Mouse (Mus musculus): ENCODE data around the gene Bmpr2.

Gene Bmpr2

DNA sequence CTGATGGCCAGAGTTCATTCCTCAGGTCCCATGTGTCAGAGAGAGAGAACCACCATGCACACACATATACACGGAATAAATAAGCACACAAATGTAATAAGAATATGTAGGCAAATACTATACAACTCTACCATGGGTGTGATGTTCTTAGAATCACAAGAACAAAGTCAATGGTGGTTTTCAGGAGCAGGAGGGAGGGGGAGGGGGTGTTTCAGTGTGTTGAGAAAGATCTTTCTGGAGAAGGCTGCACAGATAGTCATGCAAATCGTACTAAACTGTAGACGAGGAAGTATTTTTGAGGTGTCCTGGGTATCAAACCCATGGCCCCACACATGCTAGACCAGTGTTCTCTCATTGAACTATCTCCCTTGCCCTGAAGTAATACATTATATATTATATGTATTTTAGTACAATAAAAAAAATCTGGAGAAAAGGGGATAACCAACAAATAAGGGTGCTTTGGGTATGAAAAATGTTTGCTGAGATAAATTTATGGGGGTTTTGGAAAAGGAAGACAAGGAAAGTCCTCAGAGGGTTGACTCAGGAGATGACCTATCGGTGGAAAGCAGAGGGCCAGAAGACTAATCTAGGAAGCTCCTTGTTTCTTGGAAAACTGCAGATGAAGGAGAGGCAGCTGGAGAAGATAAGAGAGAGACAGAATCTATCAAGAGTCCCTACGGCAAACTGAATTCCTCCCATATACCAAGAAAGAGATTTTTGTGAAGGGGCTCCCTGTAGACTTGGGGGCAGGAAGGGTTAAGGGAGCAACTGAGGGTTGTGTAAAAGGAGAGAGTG, 138.1 kb downstream of the Bmpr2 start:
- no peak for DNase-seq (ENCODE audit: low spot score)

DNA sequence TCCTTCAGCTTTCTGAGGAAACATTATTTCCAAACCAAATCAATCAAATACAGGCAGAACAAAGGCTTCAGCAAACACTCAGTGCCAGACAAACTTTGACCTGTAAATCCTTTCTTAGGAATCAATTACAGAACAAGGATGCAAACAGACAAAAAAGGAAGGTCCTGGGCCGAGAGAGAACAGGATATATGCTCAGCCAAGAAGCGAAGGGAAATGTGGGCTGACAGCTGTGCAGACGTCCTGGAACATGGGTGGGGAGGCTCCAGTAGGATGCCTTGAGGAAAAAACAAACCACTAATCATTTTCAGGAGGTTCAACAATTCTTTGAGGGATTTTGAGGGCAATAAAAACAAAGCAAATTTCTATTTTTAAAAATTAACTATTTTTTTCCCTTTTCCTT, 139.4 kb downstream of the Bmpr2 start:
- no peak for DNase-seq (ENCODE audit: low spot score)

- no peak for DNase-seq (ENCODE audit: low spot score)
Measured at GRCm38 (mm10) chr1:59904630-59905295, 141.6 kb downstream of the Bmpr2 start.

- DNase-seq (ENCODE audit: low spot score) = no peak
Measured at GRCm38 (mm10) chr1:59905916-59906315, 142.7 kb downstream of the Bmpr2 start.

GRCm38 (mm10) chr1:59906819-59907521, 143.8 kb downstream of the Bmpr2 start:
- DNase-seq (ENCODE audit: low spot score) = no peak

- DNase-seq (ENCODE audit: low spot score) = no peak
Measured at GRCm38 (mm10) chr1:59907700-59908099, 144.5 kb downstream of the Bmpr2 start.

GRCm38 (mm10) chr1:59910941-59911340, 147.7 kb downstream of the Bmpr2 start:
- DNase-seq (ENCODE audit: low spot score) = no peak

DNA sequence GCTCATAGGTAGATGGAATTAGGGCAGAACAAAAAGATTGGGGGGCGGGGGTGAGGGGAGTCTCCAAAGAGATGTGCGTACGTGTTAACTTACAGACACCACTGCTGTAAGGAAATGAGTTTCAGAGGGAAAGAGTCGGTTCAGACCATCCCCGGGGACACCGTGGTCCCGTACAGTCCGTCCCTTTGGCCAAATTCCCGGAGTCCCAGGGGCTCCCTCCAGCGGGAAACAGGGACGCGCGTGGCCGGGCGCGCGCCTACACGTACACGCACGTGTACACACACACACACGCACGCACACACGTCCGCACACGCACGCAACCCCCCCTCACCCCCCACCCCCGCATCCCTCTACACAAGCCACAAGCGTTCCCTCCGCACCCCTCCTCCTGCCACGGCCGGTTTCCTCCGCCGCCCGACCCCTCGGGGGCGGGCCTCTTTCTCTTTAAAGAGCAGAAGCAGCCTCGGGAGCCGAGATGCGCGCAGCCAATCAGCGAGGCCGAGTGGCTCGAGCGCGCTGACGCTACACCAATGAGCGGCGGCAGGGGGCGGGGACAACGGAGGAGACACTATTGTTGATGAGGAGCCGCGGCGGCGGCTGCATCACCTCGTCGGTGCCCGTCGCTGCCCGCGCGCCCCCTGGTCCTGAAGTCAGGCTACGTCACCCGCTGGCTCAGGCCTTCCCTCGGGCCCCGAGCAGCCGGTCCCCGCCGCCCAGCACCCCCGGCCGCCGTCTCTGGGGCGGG, 149.4 kb downstream of the Bmpr2 start, which contains the start of gene Fam117b:
Gene Fam117b, plus strand, starts transcription at position 594 of the 745 bp plus-strand sequence.
- peak; percentile 98 for DNase-seq (ENCODE audit: low spot score)

DNA sequence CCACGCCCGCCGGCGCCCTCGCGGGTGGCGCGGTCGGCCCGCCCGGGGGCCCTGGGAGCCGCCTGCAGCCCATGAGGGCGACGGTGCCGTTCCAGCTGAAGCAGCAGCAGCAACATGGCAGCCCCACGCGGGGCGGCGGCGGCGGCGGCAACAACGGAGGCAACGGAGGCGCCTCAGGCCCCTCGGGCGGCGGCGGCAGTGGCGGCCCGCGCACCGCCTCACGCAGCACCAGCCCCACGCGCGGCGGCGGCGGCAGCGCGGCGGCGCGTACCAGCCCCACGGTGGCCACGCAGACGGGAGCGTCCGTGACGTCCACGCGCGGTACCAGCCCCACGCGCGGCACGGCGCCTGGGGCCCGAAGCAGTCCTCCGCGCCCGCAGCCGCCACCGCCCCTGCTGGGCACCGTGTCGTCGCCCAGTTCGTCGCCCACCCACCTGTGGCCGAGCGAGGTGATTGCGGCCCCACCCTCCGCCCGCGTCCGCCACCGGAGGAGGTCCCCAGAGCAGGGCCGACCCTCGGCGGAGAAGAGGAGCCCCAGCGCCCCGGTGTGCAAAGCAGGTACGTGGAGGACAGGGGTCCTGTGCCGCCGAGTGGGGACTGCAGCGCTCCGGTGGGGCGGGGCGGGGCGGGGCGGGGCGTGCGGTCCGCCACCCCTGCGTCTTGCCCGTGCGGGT, 150.1 kb downstream of the Bmpr2 start:
- peak; percentile 30 for DNase-seq (ENCODE audit: low spot score)

DNA sequence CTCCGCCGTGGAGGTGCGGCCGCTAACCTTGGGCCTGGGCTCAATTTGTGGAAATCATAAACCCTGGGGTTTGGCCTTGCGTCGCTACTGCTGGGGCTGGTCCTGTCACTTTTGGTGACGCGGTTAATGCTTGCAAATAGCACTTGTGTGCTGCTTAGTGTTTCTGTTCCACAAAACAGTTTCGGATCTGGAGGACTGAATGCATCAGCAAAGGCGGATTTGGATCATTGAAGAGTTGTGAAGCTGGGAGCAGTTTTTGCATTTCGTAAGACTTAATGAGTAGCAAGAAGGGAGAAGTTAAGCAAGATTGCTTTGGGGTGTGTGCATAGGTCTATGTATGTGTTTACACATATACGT, 150.6 kb downstream of the Bmpr2 start:
- DNase-seq (ENCODE audit: low spot score) = peak; percentile 38

GRCm38 (mm10) chr1:59914799-59915198, 151.6 kb downstream of the Bmpr2 start:
- DNase-seq (ENCODE audit: low spot score) = peak; percentile 9

GRCm38 (mm10) chr1:59915843-59916610, 152.8 kb downstream of the Bmpr2 start:
- peak; percentile 58 for DNase-seq (ENCODE audit: low spot score)

- DNase-seq (ENCODE audit: low spot score) = no peak
Measured at GRCm38 (mm10) chr1:59917401-59917800, 154.2 kb downstream of the Bmpr2 start.

DNA sequence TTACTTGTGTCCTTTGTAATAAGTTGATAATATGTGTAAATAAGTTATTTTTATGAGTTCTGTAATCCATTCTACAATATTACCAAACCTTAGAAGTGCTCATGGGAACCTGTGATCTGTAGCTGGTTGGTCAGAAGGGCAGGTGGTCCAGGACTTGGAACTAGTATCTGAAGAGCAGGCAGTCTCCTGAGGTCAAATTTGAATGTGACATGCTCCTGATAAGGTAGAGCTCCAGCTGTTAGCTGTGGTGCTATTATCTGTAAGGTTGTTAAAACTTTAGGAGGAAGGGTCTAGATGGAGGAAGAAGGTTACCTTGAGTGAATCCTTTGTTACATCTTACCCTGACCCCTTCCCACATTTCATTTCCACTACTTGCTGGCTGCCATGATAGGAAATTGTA, 154.9 kb downstream of the Bmpr2 start:
- DNase-seq (ENCODE audit: low spot score) = no peak

- DNase-seq (ENCODE audit: low spot score) = no peak
Measured at GRCm38 (mm10) chr1:59923201-59923600, 160.0 kb downstream of the Bmpr2 start.

DNA sequence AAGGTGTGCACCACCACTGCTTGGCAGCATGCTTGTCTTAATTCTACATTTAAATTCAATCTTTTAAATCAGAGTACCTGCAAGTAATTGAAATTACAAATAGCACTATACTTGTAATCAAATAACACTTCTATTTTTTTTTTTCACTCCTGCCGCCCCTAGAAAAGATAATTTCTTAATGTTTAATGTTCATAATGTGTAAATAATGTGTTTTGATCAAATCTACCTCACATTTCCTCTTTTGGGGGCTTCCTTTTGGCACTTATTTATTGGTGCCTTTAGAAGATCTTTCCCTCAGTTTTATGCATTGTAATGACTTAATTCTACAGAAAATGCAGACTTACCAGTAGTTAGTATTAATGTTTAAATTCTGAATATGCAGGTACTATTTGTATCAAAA, 160.5 kb downstream of the Bmpr2 start:
- no peak for DNase-seq (ENCODE audit: low spot score)

GRCm38 (mm10) chr1:59924411-59924810, 161.2 kb downstream of the Bmpr2 start:
- no peak for DNase-seq (ENCODE audit: low spot score)

DNA sequence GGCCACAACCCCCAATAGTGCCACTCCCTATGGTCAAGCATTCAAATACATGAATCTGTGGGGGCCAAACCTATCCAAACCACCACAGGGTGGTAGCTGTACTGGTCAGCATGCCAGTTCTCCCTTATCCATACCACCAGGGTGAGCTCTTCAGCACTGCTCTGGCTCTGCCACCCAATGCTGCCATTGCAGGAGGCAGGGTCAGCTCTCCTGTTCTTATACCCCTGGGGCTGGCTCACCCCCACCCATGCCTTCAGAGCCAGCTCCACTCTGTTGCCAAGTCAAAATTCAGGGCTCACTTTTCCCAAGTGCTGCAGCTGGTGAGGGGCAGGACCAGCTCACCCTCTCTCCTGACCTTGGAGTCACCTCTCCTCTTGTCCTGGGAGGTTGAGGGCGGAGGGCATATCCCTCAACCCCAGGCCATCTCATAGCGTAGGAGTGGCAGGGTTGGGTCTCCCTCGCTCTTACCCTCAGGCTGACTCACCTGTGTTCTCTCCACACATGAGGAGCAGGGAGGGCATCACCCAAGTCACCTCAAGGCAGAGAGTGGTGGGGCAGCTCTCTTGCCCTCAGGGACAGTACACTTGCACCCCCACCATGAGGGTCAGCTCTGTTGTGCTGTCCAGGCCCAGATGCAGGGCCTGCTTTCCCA, 162.9 kb downstream of the Bmpr2 start:
- no peak for DNase-seq (ENCODE audit: low spot score)

DNA sequence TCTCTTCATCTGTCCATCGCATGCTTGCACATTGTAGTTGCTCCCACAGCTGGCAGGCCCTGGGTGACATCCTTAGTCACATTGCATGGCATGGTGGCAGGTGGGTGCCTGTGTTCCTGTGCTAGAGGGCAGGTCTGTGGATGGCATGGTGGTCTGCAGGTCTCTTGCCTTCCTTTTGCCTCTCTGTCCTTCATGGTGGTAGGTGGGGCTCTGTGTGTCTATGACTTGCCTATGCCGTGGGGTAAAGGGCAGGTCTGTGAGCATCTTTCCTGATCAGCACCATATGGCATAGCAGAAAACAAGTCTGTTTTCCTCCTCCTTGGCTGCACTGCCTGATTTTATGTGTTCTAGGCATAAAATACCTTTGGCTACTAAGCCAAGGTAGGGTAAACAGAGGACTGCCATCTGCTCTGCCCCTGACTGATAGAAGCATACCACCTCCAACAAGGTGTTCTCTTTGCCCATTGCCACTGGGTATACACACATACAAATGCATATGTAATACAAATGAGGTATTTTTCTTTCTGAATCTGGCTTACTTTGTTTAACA, 164.0 kb downstream of the Bmpr2 start:
- DNase-seq (ENCODE audit: low spot score) = no peak

Measured in MN1 (cell line).